Mouse (Mus musculus): Measurements from ENCODE around the gene Rps27l. TPM values are rescaled to one million over a fixed set of nuclear protein-coding genes. Genes with fewer than 3 reads are reported as not detected.

The Rps27l gene
- total and polyA plus RNA-seq, 3 experiments, result 469 to 502 TPM; not detected in 1

DNA sequence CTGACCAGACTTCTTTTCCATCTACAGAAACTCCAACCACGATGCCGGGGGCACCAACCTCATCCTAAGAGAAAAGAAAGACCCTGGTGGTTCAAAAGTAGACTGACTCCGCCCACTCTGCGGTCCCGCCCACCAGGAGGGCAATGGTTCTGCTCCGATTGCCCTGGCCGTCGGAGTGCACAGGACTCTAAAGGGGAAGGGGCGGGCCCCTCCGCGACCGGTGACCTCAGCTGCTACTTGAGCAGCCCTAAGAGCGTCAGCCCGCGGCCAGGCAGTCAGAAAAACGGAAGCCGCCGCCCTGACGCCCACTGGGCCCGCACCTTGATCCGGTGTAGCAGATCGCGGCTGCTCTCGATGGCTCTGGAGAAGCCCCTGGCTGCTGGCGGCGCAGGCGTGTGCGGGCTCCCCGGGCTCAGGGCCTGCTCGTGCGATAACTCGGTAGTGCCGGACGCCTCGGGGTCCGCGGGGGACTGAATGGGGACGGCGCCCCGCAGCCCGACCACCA is 28.9 kb downstream of the Rps27l start:
- peak; percentile 94 for DNase-seq (ENCODE audit: low read depth, low spot score)

DNA sequence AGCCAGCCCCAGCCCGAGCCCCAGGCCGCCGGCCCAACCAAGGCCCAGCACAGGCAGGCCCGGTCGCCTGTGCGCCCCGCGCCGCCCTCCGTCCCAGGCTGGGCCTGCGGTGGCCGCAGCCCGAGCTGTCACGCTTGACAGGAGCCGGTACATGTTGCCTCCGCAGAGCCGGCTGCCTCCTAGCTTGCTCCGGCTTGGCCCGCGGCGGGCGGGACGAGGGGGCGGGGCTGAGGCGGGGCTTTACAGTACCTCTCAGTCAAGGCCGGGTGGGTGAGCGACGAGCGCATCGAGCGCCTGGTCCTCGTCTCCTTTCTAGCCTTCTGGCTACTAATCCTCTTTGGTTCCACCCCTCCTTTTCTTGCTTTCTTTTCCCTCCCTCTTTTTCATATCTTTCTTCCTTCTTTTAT is 29.4 kb downstream of the Rps27l start, which contains the start of gene Lactb:
Gene Lactb (minus strand): TSS at position 246 of the 407 bp plus-strand sequence.
- H3K4me1 ChIP-seq (ENCODE audit: control insufficient read depth in 1 of 2, insufficient read depth in 2 of 2, low read length in 2 of 2), result peaks cover 2 to 12% of the 10 kb centered on the region in 2 experiments; a peak in 3 of 4 replicates
- H3K4me3 ChIP-seq (ENCODE audit: control insufficient read depth in 1 of 2, insufficient read depth in 1 of 2, low read depth in 2 of 2, low read length in 2 of 2), result peak within 1 kb of the TSS; percentile 68 to 73
- peak within 1 kb of the TSS; percentile 52 for H3K27ac ChIP-seq (ENCODE audit: control insufficient read depth, low read depth, low read length)
- TF ChIP-seq MXI1 (IDR thresholded peaks at IDR 0.05; ENCODE audit: low read depth, low read length), result peak; percentile 80; the same call in 1 of the 2 replicates
- 0 out of 2 replicates have a peak, but pooled peaks have one; percentile 44 for TF ChIP-seq UBTF (IDR thresholded peaks at IDR 0.05; ENCODE audit: borderline replicate concordance, insufficient read depth, low read depth, low read length)
- TF ChIP-seq GATA1 (IDR thresholded peaks at IDR 0.05; ENCODE audit: low read depth, low read length), result peak; percentile 67
- peak; percentile 95 for TF ChIP-seq SIN3A (IDR thresholded peaks at IDR 0.05; ENCODE audit: low read length)
- TF ChIP-seq MAFK (IDR thresholded peaks at IDR 0.05; ENCODE audit: borderline replicate concordance, low read depth, low read length), result no peak
- TF ChIP-seq HCFC1 (IDR thresholded peaks at IDR 0.05; ENCODE audit: low read depth, low read length), result peak; percentile 79
- TF ChIP-seq POLR2AphosphoS5 (IDR thresholded peaks at IDR 0.05; ENCODE audit: borderline replicate concordance, low read depth, low read length), result no peak
- TF ChIP-seq MYB (IDR thresholded peaks at IDR 0.05; ENCODE audit: low read depth, low read length), result no peak
- TF ChIP-seq TBP (IDR thresholded peaks at IDR 0.05; ENCODE audit: low read depth, low read length), result peak; percentile 75
- peak; percentile 66 to 76; a peak in 3 of 4 replicates for TF ChIP-seq POLR2A (IDR thresholded peaks at IDR 0.05; ENCODE audit: control insufficient read depth in 1 of 2, insufficient read depth in 1 of 2, low read depth in 1 of 2, low read length in 2 of 2, poor library complexity in 1 of 2)
- TF ChIP-seq NRF1 (IDR thresholded peaks at IDR 0.05; ENCODE audit: insufficient read depth, low read depth, low read length, poor library complexity, severe bottlenecking), result no peak
- TF ChIP-seq TCF12 (IDR thresholded peaks at IDR 0.05; ENCODE audit: low read depth, low read length), result no peak
- no peaks in the 10 kb centered on the region for H3K9me3 ChIP-seq (replicated peaks; ENCODE audit: insufficient read depth, low read length)
- peak; percentile 94 for DNase-seq (ENCODE audit: low read depth, low spot score)
- peaks cover 3% of the 10 kb centered on the region; the same call in 1 of the 2 replicates for H3K79me2 ChIP-seq (ENCODE audit: control insufficient read depth, insufficient read depth, low read length, poor library complexity)
- no peaks in the 10 kb centered on the region for H3K27me3 ChIP-seq (ENCODE audit: control insufficient read depth in 1 of 2, insufficient read depth in 2 of 2, low read length in 2 of 2)
- peaks cover 0 to 12% of the 10 kb centered on the region in 2 experiments; a peak in 3 of 4 replicates for H3K36me3 ChIP-seq (ENCODE audit: control insufficient read depth in 1 of 2, insufficient read depth in 2 of 2, low read length in 2 of 2)
- H3K9ac ChIP-seq (ENCODE audit: control insufficient read depth, low read depth, low read length, poor library complexity, severe bottlenecking), result peak within 1 kb of the TSS; percentile 83

More for the DNA sequence above, 28.9 kb downstream of the Rps27l start:
- no peak for TF ChIP-seq MAFK (IDR thresholded peaks at IDR 0.05; ENCODE audit: borderline replicate concordance, low read depth, low read length)
- 0 out of 2 replicates have a peak, but pooled peaks have one; percentile 55 for TF ChIP-seq UBTF (IDR thresholded peaks at IDR 0.05; ENCODE audit: borderline replicate concordance, insufficient read depth, low read depth, low read length)
- peak in 1 of 2 experiments; percentile 61; a peak in 1 of 4 replicates for TF ChIP-seq POLR2A (IDR thresholded peaks at IDR 0.05; ENCODE audit: control insufficient read depth in 1 of 2, insufficient read depth in 1 of 2, low read depth in 1 of 2, low read length in 2 of 2, poor library complexity in 1 of 2)
- TF ChIP-seq MEF2A (IDR thresholded peaks at IDR 0.05; ENCODE audit: extremely low read depth, insufficient replicate concordance, low read depth, low read length, poor library complexity, severe bottlenecking), result no peak
- TF ChIP-seq HCFC1 (IDR thresholded peaks at IDR 0.05; ENCODE audit: low read depth, low read length), result peak; percentile 37; the same call in 1 of the 2 replicates
- TF ChIP-seq TCF12 (IDR thresholded peaks at IDR 0.05; ENCODE audit: low read depth, low read length), result peak; percentile 16; the same call in 1 of the 2 replicates
- H3K9me3 ChIP-seq (replicated peaks; ENCODE audit: insufficient read depth, low read length), result no peaks in the 10 kb centered on the region
- peak overlapping the region; percentile 52 for H3K27ac ChIP-seq (ENCODE audit: control insufficient read depth, low read depth, low read length)
- no peaks in the 10 kb centered on the region for H3K27me3 ChIP-seq (ENCODE audit: control insufficient read depth in 1 of 2, insufficient read depth in 2 of 2, low read length in 2 of 2)
- peaks cover 3% of the 10 kb centered on the region; the same call in 1 of the 2 replicates for H3K79me2 ChIP-seq (ENCODE audit: control insufficient read depth, insufficient read depth, low read length, poor library complexity)
- H3K9ac ChIP-seq (ENCODE audit: control insufficient read depth, low read depth, low read length, poor library complexity, severe bottlenecking), result peak overlapping the region; percentile 83
- H3K4me1 ChIP-seq (ENCODE audit: control insufficient read depth in 1 of 2, insufficient read depth in 2 of 2, low read length in 2 of 2), result peaks cover 0 to 9% of the 10 kb centered on the region in 2 experiments; a peak in 2 of 4 replicates
- peaks cover 0 to 12% of the 10 kb centered on the region in 2 experiments; a peak in 3 of 4 replicates for H3K36me3 ChIP-seq (ENCODE audit: control insufficient read depth in 1 of 2, insufficient read depth in 2 of 2, low read length in 2 of 2)
- H3K4me3 ChIP-seq (ENCODE audit: control insufficient read depth in 1 of 2, insufficient read depth in 1 of 2, low read depth in 2 of 2, low read length in 2 of 2), result peak overlapping the region; percentile 68 to 73

Data from MEL (cell line).